Mouse (Mus musculus) liver, embryonic 13.5 days (tissue): ENCODE results near the gene Ice1. TPM values are rescaled to one million over a fixed set of nuclear protein-coding genes. Genes with fewer than 3 reads are reported as not detected.

Source experiments
- ATAC-seq: fragments of 200-750 bp; cut with Nextera tagmentation; 2 replicates; pipeline ENCODE4 v1.8.0; 2017; ENCODE audit warnings: low read depth, mild to moderate bottlenecking, moderate number of reproducible peaks, moderate library complexity
- DNase-seq: peaks from one replicate; pipeline ENCODE4 v3.0.0; 2022
- H3K27ac ChIP-seq: fragments of 300-500 bp; sonication (generic); 2 replicates; pipeline ENCODE4 v1.5.1; 2015; ENCODE audit warnings: moderate library complexity, mild to moderate bottlenecking, inconsistent platforms
- H3K27me3 ChIP-seq: fragments of 300-500 bp; sonication (generic); 2 replicates; pipeline ENCODE4 v1.6.1; 2015; ENCODE audit warnings: mild to moderate bottlenecking, inconsistent platforms
- H3K36me3 ChIP-seq: fragments of 300-500 bp; sonication (generic); 2 replicates; pipeline ENCODE4 v1.6.1; 2015; ENCODE audit warnings: mild to moderate bottlenecking, inconsistent platforms
- H3K4me1 ChIP-seq: fragments of 300-500 bp; sonication (generic); replicated peaks from 2 replicates; pipeline ENCODE4 v1.6.1; 2015; ENCODE audit warnings: inconsistent platforms
- H3K4me2 ChIP-seq: fragments of 300-500 bp; sonication (generic); 2 replicates; pipeline ENCODE4 v1.6.1; 2015; ENCODE audit warnings: inconsistent platforms, mild to moderate bottlenecking, moderate library complexity
- H3K4me3 ChIP-seq: fragments of 300-500 bp; sonication (generic); replicated peaks from 2 replicates; pipeline ENCODE4 v1.5.1; 2015; ENCODE audit warnings: mild to moderate bottlenecking, inconsistent platforms
- H3K9ac ChIP-seq: fragments of 300-500 bp; sonication (generic); 2 replicates; pipeline ENCODE4 v1.6.1; 2015; ENCODE audit warnings: mild to moderate bottlenecking, inconsistent platforms
- H3K9me3 ChIP-seq: fragments of 300-500 bp; sonication (generic); replicated peaks from 2 replicates; pipeline ENCODE4 v1.6.1; 2016; ENCODE audit warnings: inconsistent platforms
- WGBS: fragments of 180-500 bp; shearing (Covaris S2); methylation state at CpG from one replicate; pipeline ENCODE4 v1.1.7; 2015; ENCODE audit not compliant: insufficient replicate concordance; 5-methylcytosine and 5-hydroxymethylcytosine counted together
- polyA plus RNA-seq: library from polyadenylated mRNA; unstranded; fragments of >200 nt; fragmentation: Nextera tagmentation; extraction: Ambion mirVana; gene quantifications from 2 replicates; pipeline ENCODE4 v1.2.1, GENCODE M21; 2015

Ice1 gene
- polyA plus RNA-seq, 1 experiment from 2014 or later = 4.9 TPM

DNA sequence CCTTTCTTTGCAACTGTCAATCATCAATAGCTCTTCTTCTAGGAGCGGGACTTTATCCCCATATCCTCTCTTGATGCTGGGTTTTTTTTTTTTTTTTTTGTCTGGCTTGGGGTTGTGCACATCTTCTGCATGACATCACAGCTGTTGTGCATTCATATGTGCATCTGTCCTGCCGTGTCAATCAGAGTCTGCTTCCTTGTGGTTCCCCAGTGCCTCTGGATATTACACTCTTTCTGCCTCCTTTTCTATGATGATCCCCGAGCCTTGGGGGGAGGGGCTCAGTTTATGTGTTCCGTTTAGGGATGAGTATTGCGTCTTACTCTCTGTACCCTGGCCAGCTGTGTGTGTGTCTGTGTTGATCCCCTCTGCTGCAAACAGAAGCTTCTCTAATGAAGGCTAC lies 84.0 kb downstream of the Ice1 start:
- Histone ChIP-seq H3K4me3 (no peak overlapping the region), H3K36me3 (no peaks in the 10 kb centered on the region), H3K9me3 (no peaks in the 10 kb centered on the region), H3K9ac (no peak overlapping the region), H3K27me3 (no peaks in the 10 kb centered on the region), H3K4me2 (no peak overlapping the region), H3K27ac (no peak overlapping the region), H3K4me1 (no peaks in the 10 kb centered on the region)
- DNase-seq (no peak), ATAC-seq (no peak)
- 62% methylated on average over 5 of the region's 5 CpGs for WGBS

DNA sequence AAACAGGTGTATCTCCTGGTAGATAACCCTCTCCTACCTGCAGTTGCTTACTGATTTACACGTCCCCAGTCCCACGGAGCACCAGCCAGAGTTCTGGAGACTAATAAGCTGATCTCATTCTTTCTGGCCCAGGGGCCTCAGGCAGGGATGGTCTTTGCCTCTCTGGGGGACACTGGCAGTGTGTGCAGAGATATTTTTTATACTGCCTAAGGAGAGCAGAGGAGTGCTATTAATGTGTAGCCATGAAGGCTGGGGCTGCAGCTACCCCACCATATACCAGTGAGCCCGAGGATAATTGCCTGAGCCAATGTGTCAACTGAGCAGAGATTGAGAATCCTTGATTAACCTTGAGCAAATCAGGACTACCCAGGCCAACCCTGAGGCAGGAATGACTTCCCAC lies 90.0 kb downstream of the Ice1 start:
- ATAC-seq (no peak), DNase-seq (no peak)
- Histone ChIP-seq H3K27ac (no peak overlapping the region), H3K4me1 (no peaks in the 10 kb centered on the region), H3K27me3 (no peaks in the 10 kb centered on the region), H3K4me3 (no peak overlapping the region), H3K9me3 (no peaks in the 10 kb centered on the region), H3K4me2 (no peak overlapping the region), H3K9ac (no peak overlapping the region), H3K36me3 (no peaks in the 10 kb centered on the region)
- 38% methylated on average over 3 of the region's 3 CpGs for WGBS

DNA sequence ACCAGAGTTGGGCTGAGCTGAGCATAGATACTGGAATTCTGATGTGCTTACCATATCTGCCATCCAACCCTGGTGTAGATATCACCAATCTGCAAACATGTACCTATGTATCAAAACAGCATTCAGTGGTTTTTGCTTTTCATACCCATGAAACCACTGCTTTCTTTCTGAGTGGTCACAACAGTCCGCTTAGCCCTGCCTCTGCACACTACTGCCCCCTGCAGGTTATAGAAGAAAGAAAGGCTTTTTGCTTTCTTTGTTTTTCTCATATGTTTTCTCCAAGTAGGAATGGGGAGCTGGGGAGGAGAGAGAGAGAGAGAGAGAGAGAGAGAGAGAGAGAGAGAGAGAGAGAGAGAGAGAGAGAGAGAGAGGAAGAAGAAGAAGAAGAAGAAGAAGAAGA lies 92.2 kb downstream of the Ice1 start:
- Histone ChIP-seq H3K36me3 (no peaks in the 10 kb centered on the region), H3K27ac (no peak overlapping the region), H3K4me3 (no peak overlapping the region), H3K27me3 (no peaks in the 10 kb centered on the region), H3K9me3 (no peaks in the 10 kb centered on the region), H3K4me1 (no peaks in the 10 kb centered on the region), H3K9ac (no peak overlapping the region), H3K4me2 (no peak overlapping the region)
- WGBS = 8% methylated on average over 1 of the region's 1 CpGs
- DNase-seq (no peak), ATAC-seq (no peak)

DNA sequence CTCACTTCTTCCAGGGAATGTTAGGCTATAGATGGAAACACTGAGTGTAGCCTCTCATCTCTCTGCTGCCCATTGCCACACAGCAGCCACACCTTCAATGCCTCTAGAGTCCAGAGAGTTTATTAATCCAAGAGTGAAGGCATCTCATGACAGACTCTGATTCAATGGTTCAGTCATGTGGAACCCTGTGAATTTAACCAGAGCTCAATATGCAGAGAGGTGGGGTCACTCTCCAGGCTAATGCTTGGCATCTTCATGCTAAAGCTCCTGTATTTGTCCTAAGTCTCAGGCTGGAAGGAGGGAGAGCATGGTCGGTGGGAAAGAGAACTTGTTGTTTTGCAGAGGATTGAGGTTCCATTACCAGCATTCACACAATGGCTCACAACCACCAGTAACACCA lies 97.6 kb downstream of the Ice1 start:
- ATAC-seq (no peak), DNase-seq (no peak)
- Histone ChIP-seq H3K9ac (no peak overlapping the region), H3K27me3 (no peaks in the 10 kb centered on the region), H3K9me3 (no peaks in the 10 kb centered on the region), H3K27ac (no peak overlapping the region), H3K4me1 (no peaks in the 10 kb centered on the region), H3K4me3 (no peak overlapping the region), H3K36me3 (no peaks in the 10 kb centered on the region), H3K4me2 (no peak overlapping the region)
- 50% methylated on average over 1 of the region's 1 CpGs for WGBS

DNA sequence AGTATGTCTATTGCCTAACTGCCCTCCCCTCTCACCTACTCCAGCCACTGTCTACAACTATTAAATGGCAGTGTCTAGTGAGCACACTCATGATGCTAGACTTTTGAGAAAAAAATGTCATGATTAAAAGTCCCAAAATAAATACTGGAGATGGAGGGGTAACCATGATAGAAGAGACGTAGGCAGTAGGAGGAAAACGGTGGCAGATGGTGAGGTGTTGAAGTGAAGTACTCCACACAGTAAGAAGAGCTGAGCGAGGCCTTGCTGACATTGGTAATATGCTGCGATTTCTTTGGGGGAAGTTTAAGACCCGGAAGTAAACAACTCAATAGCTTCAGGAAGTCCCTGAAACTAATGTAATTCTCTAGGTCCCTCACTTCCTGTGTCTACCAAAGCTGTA lies 104.0 kb downstream of the Ice1 start:
- Histone ChIP-seq H3K36me3 (no peaks in the 10 kb centered on the region), H3K9me3 (no peaks in the 10 kb centered on the region), H3K4me1 (no peaks in the 10 kb centered on the region), H3K27me3 (no peaks in the 10 kb centered on the region), H3K9ac (no peak overlapping the region), H3K27ac (no peak overlapping the region), H3K4me2 (no peak overlapping the region), H3K4me3 (no peak overlapping the region)
- ATAC-seq (no peak), DNase-seq (no peak)
- 71% methylated on average over 5 of the region's 5 CpGs for WGBS

DNA sequence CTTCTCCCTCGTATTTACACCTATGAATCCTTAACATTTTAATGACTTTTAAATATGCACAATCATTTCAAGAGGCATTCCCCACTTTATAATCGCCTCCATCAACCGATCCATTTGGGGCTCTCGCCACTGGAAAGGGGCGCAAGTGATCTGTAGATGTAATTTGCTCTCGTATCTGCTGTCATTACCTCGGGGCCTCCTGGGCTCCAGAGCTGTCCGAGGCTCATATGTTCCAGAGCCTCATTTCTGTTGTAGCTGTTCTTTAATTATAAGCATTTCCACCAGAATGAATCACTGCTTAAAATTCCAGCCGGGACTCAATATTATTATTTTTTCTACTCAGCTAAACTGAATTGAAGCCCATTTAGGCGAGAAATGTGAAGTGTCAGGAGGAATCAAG lies 104.7 kb downstream of the Ice1 start:
- H3K9ac ChIP-seq = no peak overlapping the region
- no peaks in the 10 kb centered on the region for H3K27me3 ChIP-seq
- no peaks in the 10 kb centered on the region for H3K4me1 ChIP-seq
- H3K4me2 ChIP-seq = no peak overlapping the region
- ATAC-seq (no peak), DNase-seq (no peak)
- no peaks in the 10 kb centered on the region for H3K36me3 ChIP-seq
- H3K27ac ChIP-seq = no peak overlapping the region
- H3K4me3 ChIP-seq = no peak overlapping the region
- no peaks in the 10 kb centered on the region for H3K9me3 ChIP-seq
- 72% methylated on average over 10 of the region's 10 CpGs for WGBS

DNA sequence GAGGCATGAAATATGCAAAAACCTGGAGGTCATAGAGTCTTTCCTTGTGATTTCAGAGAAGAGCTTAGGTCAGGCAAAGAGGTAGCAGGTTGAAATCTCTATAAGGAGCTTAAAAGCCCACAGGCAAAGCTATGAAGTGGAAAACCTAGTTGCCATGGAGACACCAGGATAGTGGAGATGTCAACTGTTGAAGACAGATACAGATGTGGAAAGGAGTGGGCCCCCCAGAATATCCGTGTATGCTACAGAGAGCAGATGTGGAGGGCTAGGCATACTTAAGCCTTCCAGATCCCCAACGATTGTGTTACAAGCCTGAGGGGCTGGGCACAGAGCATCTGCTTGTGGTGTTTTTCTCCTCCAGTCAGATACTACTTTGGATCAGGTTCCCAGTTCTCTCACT lies 119.8 kb downstream of the Ice1 start:
- Histone ChIP-seq H3K9ac (no peak overlapping the region), H3K9me3 (no peaks in the 10 kb centered on the region), H3K36me3 (no peaks in the 10 kb centered on the region), H3K4me2 (no peak overlapping the region), H3K4me3 (no peak overlapping the region), H3K4me1 (no peaks in the 10 kb centered on the region), H3K27me3 (no peaks in the 10 kb centered on the region), H3K27ac (no peak overlapping the region)
- ATAC-seq (no peak), DNase-seq (no peak)
- WGBS = 65% methylated on average over 2 of the region's 2 CpGs

DNA sequence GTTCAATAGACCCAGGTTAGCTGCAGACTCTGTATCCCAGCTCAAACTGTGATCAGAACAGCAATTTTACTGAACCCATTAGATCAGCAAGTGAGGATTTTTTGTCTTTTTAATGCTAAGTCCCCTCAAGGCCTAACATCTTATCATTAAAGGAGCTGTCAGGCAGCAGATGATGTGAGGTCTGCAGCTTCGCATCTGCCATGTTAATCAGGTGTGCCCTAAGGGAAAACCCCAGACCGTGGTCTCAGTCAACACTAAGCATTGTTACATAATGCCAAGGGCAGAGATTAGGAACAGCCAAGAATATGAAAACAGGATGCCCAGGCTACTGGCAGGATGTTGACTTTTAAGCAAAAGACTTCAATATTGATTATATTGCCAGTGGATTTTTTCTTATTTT lies 122.4 kb downstream of the Ice1 start:
- Histone ChIP-seq H3K4me2 (no peak overlapping the region), H3K27ac (no peak overlapping the region), H3K4me3 (no peak overlapping the region), H3K36me3 (no peaks in the 10 kb centered on the region), H3K9ac (no peak overlapping the region), H3K27me3 (no peaks in the 10 kb centered on the region), H3K9me3 (no peaks in the 10 kb centered on the region), H3K4me1 (no peaks in the 10 kb centered on the region)
- DNase-seq = no peak
- 68% methylated on average over 2 of the region's 2 CpGs for WGBS
- no peak for ATAC-seq

DNA sequence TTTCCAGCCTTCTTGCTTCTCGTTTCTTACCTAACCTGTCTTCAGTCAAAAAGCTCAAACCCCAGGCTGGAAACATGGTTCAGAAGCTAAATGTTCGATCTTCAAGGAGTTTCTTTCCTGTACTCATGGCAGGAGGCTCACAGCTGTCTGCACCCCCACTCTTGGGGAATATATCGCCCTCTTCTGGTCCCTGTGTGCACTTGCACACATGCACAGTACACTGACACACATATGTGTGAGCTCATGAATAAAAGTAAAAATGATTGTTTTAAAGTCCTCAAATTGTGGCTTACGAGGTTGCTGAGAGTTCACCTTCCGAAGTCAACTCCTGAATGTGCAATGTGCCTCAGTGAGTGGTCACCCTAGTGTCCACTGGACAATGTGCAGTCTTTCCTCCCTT lies 127.2 kb downstream of the Ice1 start:
- Histone ChIP-seq H3K4me2 (no peak overlapping the region), H3K4me1 (no peaks in the 10 kb centered on the region), H3K9me3 (no peaks in the 10 kb centered on the region), H3K4me3 (no peak overlapping the region), H3K27ac (no peak overlapping the region), H3K27me3 (no peaks in the 10 kb centered on the region), H3K9ac (no peak overlapping the region), H3K36me3 (no peaks in the 10 kb centered on the region)
- 50% methylated on average over 5 of the region's 5 CpGs for WGBS
- no peak for DNase-seq
- ATAC-seq = no peak

DNA sequence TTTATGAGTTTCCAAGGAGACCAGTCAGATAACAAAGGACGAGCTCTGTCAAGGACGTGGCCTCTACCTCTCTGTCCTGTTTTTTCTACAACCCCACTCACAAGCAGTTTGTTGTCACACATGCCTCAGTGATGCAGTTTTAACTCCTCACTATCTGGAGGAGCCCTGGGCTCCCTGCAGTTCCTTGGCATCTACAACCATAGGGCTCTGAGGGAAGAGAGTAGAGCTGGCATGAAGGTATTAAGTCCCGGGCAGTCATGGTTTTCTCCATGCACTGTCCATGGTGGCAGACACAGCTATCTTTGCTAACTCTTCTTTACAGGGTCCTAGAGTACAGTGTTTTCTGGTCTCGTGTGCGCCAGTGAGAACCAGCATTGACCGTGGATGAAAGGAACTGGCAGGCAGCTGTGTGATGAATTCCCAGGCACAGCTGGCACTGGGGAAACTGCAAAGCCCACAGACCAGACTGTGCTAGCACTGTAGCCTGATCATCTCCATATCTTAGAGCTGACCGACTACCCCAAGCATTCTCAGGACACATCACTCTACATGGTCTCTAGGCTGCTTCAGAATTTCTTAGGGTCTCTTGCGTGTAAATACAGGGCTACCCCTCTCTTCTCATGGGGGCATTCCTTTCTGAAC lies 127.9 kb downstream of the Ice1 start:
- H3K27ac ChIP-seq = no peak overlapping the region
- no peak overlapping the region for H3K9ac ChIP-seq
- H3K36me3 ChIP-seq = no peaks in the 10 kb centered on the region
- WGBS = 69% methylated on average over 8 of the region's 8 CpGs
- ATAC-seq (no peak), DNase-seq (no peak)
- H3K4me2 ChIP-seq = no peak overlapping the region
- no peaks in the 10 kb centered on the region for H3K27me3 ChIP-seq
- no peaks in the 10 kb centered on the region for H3K9me3 ChIP-seq
- no peaks in the 10 kb centered on the region for H3K4me1 ChIP-seq
- H3K4me3 ChIP-seq = no peak overlapping the region

DNA sequence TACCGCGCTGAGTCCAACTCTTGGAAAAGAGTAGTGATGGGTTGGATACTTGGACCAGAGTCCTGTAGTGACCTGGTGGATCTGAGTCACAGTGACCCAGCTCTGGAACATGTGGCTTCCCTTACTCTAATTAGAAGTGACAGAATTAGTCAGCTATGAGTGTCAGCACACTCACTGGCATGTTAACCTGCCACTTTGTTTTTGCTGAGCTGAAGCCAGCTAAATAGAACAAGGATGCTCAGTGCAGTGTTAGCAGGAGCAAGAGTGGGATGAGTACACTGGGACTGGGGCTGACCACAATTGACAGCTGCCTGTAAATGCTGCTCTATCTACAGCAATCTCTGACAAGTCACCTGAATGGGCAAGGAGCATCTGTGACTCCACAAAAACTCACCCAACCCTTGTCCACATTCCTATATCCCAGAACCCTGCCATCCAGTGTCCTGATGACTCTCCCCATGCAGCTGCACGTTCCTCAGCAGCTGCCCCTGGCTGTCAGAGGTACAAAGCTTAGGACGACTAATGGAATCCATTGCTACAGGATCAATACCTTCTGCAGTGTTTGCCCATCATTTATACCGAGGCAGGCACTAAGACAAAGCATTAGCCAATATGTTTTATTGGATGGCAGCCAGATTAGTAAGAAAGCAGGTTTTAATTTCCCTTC lies 128.6 kb downstream of the Ice1 start:
- Histone ChIP-seq H3K27ac (no peak overlapping the region), H3K4me3 (no peak overlapping the region), H3K4me1 (no peaks in the 10 kb centered on the region), H3K27me3 (no peaks in the 10 kb centered on the region), H3K4me2 (no peak overlapping the region), H3K9me3 (no peaks in the 10 kb centered on the region), H3K9ac (no peak overlapping the region), H3K36me3 (no peaks in the 10 kb centered on the region)
- DNase-seq (no peak), ATAC-seq (no peak)
- WGBS = 48% methylated on average over 5 of the region's 5 CpGs
